Mouse (Mus musculus) heart, adult 8-10 months (tissue): ENCODE measurements at regions not wholly inside any gene's neighbourhood (a gene's known extent, or its start where the extent isn't known, plus 50 kb on each side); places are given as distances from the start of the nearest gene placed in this dataset.
A peak's percentile ranks its signal among the peaks of the same experiment; 100 is the strongest.
"Not testable (repeated sequence)": the region's sequence is repeated elsewhere in the genome, so short reads cannot be mapped to it uniquely, and the experiment has no call there.

Source experiments
- DNase-seq: peaks from one replicate; pipeline ENCODE4 v3.0.0; 2022; ENCODE audit warnings: low spot score

- DNase-seq, result no peak
Observed at GRCm38 (mm10) chr16:86188966-86189365, 287.3 kb upstream of the Adamts5 start.

- not testable (repeated sequence) for DNase-seq
Observed at GRCm38 (mm10) chr16:86187609-86188008, 286.0 kb upstream of the Adamts5 start.

GRCm38 (mm10) chr16:86159021-86159815 is 257.6 kb upstream of the Adamts5 start:
- peak; percentile 35 for DNase-seq

GRCm38 (mm10) chr16:86138171-86138570 is 236.5 kb upstream of the Adamts5 start:
- peak; percentile 22 for DNase-seq

- no peak for DNase-seq
Observed at GRCm38 (mm10) chr16:86136169-86136568, 234.5 kb upstream of the Adamts5 start.

GRCm38 (mm10) chr16:86127391-86127790 is 225.8 kb upstream of the Adamts5 start:
- peak; percentile 73 for DNase-seq

- no peak for DNase-seq
Observed at GRCm38 (mm10) chr16:86124182-86124581, 222.6 kb upstream of the Adamts5 start.

GRCm38 (mm10) chr16:86122936-86123335 is 221.3 kb upstream of the Adamts5 start:
- no peak for DNase-seq

GRCm38 (mm10) chr16:86117959-86118358 is 216.3 kb upstream of the Adamts5 start:
- DNase-seq, result no peak

- no peak for DNase-seq
Observed at GRCm38 (mm10) chr16:86115587-86116376, 214.2 kb upstream of the Adamts5 start.

- DNase-seq, result no peak
Observed at GRCm38 (mm10) chr16:86094461-86094860, 192.8 kb upstream of the Adamts5 start.

- DNase-seq, result no peak
Observed at GRCm38 (mm10) chr16:86090175-86090574, 188.5 kb upstream of the Adamts5 start.

- no peak for DNase-seq
Observed at GRCm38 (mm10) chr16:86087421-86087820, 185.8 kb upstream of the Adamts5 start.

GRCm38 (mm10) chr16:86067628-86068364 is 166.2 kb upstream of the Adamts5 start:
- DNase-seq, result no peak

- no peak for DNase-seq
Observed at GRCm38 (mm10) chr16:86060087-86060486, 158.5 kb upstream of the Adamts5 start.

- no peak for DNase-seq
Observed at GRCm38 (mm10) chr16:86044695-86045094, 143.1 kb upstream of the Adamts5 start.

GRCm38 (mm10) chr16:86034772-86035171 is 133.1 kb upstream of the Adamts5 start:
- DNase-seq, result no peak

GRCm38 (mm10) chr16:86027700-86028099 is 126.1 kb upstream of the Adamts5 start:
- no peak for DNase-seq

- DNase-seq, result peak; percentile 22
Observed at GRCm38 (mm10) chr16:86015336-86015735, 113.7 kb upstream of the Adamts5 start.

GRCm38 (mm10) chr16:86011051-86011450 is 109.4 kb upstream of the Adamts5 start:
- DNase-seq, result no peak

- DNase-seq, result no peak
Observed at GRCm38 (mm10) chr16:86009638-86010329, 108.2 kb upstream of the Adamts5 start.

GRCm38 (mm10) chr16:86007799-86008198 is 106.2 kb upstream of the Adamts5 start:
- DNase-seq, result no peak
